Mouse (Mus musculus) CD4-positive, CD25-positive, alpha-beta regulatory T cell, adult 4 months (primary cell): ENCODE measurements around the gene B3gnt7. TPM values are rescaled to one million over a fixed set of nuclear protein-coding genes. Genes with fewer than 3 reads are reported as not detected.
"Not testable (repeated sequence)": the region's sequence is repeated elsewhere in the genome, so short reads cannot be mapped to it uniquely, and the experiment has no call there.

Experiments
- ATAC-seq: one replicate; pipeline ENCODE4 v1.8.0; 2017
- polyA plus RNA-seq, 2 experiments: library from polyadenylated mRNA; unstranded; fragments of 100-300 nt; shearing (Covaris generic); gene quantifications; one replicate each; pipeline ENCODE4 v1.2.1; 2017

The B3gnt7 gene
- polyA plus RNA-seq, 2 experiments from 2014 or later: not detected

GRCm38 (mm10) chr1:86303063-86303872, 636 bp downstream of the B3gnt7 start:
- ATAC-seq: no peak

- no peak for ATAC-seq
Measured at GRCm38 (mm10) chr1:86303873-86304250, 1.2 kb downstream of the B3gnt7 start.

- no peak for ATAC-seq
Measured at GRCm38 (mm10) chr1:86306686-86307085, 4.1 kb downstream of the B3gnt7 start.

- no peak for ATAC-seq
Measured at GRCm38 (mm10) chr1:86307177-86307762, 4.6 kb downstream of the B3gnt7 start.

DNA sequence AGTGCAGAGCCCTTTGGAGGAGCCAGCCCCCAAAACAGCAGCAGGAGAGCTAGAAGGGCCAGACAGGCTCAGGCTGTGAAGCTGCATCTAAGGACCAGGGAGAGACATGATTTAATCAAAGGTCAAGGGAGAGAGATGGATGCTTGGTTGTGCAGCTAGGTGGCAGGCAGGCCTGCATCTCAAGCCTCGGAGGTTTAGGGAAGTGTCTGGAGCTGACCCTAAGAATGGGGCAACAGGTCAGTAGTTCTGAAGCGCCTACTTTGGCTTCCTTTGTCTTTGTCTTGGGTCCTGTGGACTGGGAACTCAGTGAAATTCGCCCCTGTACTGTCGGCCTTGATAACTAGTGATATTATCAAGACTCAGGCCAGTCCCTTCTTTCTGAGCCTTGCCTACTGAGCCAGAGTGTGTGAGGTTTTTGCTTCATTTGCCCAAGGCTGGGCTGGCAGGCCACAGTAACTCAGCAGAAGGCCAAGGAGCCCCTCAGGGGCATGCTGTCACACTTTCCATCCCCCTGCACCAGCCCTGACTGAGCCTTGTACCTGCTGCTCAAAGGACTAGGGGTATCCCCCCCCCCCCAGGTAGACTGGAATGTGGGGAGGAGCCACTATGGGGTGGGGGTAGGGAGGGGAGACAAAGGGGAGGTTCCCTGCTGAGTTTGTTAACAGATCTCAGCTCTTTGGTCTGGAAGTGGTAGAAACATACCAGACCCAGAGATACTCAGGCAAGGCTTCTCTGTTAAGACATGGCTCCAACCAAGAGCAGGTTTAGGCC, 5.4 kb downstream of the B3gnt7 start:
- ATAC-seq: no peak

DNA sequence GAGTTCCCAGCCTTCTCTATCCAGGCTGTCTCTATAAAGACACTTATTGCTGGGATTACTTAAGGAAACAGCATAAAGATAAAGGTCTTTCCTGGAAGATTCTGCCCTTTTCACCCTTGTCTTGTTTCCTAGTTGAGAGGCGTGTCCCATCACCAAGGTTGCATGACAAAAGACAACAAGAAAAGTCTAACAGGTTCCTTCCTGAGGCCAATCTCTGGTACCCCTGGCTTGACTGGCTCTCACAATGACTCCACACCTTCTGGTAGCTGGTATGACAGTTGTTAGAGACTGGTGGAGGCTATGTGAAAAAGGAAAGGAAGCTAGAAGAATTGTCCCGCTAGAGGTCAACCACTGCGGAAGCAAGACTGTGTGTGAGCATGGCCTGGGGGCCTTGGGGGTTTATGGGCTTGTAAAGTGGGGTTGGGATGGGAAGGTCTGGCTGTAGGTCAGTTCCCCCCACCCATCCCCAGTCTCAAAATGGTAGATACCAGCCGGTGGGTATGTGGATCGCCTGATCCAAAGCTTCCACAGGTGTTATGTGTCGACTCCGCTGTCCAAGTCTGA, 6.7 kb downstream of the B3gnt7 start:
- ATAC-seq: no peak

DNA sequence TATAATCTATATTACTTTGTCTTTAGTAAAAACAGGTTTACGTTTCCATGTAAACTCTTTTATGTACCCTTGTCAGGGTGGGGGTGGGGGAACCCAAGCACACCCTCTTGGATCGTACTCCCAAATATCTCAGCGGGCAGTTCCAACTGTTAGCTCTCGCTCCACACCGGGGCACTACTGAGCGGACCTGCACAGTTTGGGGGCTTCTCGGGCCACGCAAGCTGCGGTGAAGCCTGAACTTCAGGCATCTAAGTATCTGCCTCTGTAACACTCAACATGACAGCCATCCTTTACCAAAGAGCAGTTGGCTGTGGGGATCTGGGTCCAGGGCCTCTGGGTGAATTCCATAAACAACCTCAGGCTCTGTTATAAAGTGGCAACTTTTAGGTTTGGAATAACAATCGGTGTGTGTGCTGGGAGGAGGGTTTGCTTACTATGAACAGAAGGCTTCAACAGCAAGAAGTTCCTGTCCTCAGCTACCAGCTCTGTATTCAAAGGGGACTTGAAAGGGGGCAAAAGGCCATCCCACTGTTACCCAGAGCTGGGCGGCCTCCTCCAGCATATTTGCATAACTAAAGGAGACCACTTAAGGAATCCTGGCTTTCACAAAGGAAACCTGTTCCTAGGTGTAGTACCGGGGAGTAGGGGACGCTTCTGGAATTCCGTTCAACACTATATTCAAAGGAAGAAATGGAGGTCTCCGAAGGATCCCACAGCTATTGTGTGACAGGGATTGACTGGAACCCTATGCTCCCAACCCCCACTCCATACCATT, 8.1 kb downstream of the B3gnt7 start:
- no peak for ATAC-seq

- no peak for ATAC-seq
Measured at GRCm38 (mm10) chr1:86311467-86312005, 8.9 kb downstream of the B3gnt7 start.

DNA sequence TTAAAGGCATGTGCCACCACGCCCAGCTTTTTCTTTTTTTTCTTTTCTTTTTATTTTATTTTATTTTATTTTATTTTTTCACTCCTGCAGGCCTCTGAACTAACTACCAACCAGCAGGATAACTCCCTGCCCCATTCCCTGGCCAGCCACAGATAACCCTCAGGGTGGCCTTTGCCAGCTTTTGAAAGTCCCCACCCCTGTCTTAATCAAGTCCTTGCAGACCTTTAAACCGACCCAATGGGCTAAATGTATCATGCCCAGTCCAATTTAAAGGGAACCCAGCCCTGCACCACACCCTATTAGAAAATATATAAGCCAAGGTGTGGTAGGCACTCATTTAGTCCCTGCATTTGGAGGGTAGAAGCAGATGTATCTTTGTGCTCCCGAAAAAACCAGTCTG, 9.6 kb downstream of the B3gnt7 start:
- no peak for ATAC-seq

DNA sequence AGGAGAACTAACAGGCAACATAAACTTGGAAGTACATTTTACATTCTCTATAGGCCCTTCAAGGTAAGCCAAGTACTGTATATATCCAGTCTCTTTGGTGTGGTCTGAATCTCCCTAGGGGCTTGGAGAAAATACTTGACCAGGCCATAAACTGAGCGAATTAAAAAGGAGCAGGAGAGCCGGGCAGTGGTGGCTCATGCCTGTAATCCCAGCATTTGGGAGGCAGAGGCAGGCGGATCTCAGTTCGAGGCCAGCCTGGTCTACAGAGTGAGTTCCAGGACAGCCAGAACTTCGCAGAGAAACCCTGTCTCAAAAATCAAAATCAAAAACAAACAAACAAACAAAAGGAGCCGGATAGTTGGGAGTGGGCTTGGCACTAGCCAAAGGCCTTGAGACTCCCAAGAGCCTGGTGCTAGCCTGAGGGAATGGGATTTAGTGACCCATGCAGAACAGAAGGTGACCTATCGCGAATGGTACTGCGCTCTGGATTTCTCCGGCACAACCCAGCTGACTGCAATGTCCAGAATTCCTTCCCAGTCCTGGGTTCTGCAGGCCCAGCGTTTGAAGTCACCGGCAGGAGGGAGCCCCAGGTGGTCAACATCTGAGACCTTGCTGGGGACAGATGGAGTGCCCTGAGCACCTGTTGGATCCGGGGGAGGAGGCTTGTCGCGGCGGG, 10.6 kb downstream of the B3gnt7 start:
- no peak for ATAC-seq

- ATAC-seq: no peak
Measured at GRCm38 (mm10) chr1:86313772-86314125, 11.1 kb downstream of the B3gnt7 start.

DNA sequence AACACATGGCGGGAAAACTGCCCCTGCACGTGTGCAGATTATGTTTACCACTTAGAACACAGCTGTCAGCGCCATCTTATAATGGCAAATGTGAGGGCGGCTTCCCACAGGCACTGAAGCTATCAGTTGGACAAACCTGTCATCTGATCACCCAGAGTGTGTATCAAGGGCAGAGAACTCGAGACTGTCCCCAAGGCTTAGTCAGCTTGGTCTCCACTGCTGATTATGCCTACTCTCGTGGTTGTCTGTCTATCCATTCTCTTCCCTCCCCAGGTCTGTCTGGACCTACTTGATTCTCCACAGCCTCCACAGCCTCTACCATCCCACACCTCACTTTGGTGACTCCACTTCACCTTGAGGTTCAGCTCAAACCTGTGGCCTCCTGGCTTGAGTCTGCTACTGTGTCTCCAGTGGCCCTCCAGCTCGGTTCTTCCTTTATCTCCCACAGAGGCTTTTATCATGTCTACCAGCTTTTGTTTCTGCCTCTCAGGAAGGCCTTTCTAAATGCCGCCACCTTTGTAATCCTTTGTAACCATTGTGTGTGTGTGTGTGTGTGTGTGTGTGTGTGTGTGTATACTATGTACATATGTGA, 18.3 kb downstream of the B3gnt7 start:
- ATAC-seq: no peak

GRCm38 (mm10) chr1:86336330-86336729, 33.7 kb downstream of the B3gnt7 start:
- ATAC-seq: no peak

DNA sequence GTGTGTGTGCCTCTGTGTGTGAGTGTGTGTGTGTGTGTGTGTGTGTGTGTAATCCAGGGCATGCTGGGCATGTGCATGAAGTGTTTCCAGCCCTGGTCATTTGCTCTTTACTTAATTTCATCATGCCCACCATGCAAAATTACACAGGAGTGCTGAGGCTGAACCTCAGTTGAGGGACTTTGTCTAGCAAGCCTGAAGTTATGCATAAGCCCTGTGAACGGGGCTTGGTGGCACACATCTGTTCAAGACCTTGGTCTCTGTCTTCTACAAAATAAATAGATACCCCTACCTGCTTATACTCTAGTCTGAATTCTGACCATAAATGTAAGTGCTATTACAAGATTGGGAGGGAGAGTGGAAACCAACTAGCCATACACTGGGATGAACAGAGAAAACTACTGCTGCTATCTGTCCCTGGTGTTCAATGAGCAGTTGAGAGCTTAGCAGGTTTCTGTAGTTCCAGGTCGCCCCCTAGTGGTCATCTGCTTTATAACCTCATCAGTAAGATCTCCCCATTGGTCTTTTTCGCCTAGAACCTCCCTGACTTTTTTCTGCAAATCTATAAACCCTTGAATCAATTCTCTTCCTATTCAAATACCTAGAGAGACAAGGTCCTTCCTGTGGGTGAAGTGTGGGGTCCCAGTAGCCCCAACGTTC, 36.7 kb downstream of the B3gnt7 start:
- peak; percentile 59 for ATAC-seq

DNA sequence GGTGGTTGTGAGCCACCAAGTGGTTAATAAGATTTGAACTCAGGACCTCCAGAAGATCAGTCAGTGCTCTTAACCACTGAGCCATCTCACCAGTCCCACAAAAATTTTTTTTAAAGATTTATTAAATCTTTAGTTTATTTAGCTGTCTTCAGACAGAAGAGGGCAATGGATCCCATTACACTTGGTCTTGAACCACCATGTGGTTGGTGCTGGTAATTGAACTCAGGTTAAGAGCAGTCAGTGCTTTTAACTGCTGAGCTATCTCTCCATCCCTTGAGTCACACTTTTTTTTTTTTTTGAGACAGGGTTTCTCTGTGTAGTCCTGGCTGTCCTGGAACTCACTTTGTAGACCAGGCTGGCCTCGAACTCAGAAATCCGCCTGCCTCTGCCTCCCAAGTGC, 38.5 kb downstream of the B3gnt7 start:
- ATAC-seq: not testable (repeated sequence)

GRCm38 (mm10) chr1:86342371-86342770, 39.7 kb downstream of the B3gnt7 start:
- ATAC-seq: no peak

GRCm38 (mm10) chr1:86343087-86343645, 40.5 kb downstream of the B3gnt7 start:
- ATAC-seq: no peak

- peak; percentile 87 for ATAC-seq
Measured at GRCm38 (mm10) chr1:86343969-86344861, 41.6 kb downstream of the B3gnt7 start.

DNA sequence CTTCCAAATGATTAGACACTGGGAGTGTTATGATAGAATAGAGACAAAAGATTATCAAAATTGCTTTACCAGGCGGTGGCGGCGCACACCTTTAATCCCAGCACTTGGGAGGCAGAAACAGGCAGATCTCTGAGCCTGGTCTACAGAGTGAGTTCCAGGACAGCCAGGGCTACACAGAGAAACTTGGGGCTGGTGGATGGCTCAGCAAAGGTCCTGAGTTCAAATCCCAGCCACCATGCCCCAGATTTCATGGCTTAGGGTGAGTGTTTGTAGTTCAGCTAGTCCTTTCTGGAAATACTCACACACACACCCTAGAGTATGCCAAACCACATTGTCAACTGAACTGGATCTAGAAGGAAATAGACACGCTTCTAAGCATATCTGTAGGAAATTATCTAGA, 42.4 kb downstream of the B3gnt7 start:
- no peak for ATAC-seq
